Mouse (Mus musculus) liver, adult (tissue): ENCODE data around the gene S100a6.

ENCODE experiments used
- GATA4 ChIP-seq: IDR thresholded peaks from 2 replicates; pipeline ENCODE4 v1.6.1; 2014; ENCODE audit warnings: mild to moderate bottlenecking, low read length; ENCODE audit not compliant: insufficient replicate concordance

The S100a6 gene

GRCm38 (mm10) chr3:90595556-90595955 is 17.1 kb upstream of the S100a6 start:
- TF ChIP-seq GATA4 = no peak

DNA sequence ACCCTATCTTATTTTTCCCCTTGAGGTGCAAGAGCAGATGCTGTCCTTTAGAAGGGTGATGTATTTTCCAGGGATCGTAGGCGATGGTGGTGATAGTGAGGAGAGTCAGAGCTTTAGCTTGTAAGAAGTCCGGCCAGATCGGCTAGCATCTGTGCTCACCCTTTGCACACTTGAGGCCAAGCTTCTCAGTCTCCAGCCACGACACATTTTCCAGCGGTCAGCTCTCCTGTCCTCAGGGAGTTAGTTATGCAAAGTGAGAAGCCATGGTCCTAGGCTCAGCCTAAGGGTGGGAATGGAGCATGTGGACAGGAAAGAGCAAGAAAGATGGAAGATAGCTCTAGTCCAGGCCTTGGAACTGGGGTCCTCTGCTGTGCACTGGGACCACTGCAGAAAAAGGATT is 15.9 kb upstream of the S100a6 start:
- no peak for TF ChIP-seq GATA4

DNA sequence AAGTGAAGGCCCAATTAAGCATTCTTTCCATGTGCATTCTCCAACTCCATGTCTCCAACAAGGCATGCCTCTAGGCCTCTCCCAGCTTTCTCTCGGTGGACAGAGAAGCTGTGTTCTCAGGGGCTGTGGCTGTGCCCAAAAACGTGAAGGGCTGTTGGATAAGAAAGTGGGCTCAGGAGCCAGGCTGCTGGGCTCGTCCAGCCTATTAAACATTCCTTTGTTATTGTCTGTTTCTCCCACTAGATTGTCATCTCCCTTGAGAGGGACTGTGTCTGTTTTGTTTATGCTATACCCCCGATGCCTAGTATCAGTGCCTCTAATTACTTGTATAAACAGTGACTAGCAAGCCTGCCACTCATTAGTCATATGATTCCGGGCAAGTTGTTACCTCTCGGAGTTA is 14.9 kb upstream of the S100a6 start:
- no peak for TF ChIP-seq GATA4

- TF ChIP-seq GATA4 = no peak
Measured at GRCm38 (mm10) chr3:90598212-90598611, 14.5 kb upstream of the S100a6 start.

DNA sequence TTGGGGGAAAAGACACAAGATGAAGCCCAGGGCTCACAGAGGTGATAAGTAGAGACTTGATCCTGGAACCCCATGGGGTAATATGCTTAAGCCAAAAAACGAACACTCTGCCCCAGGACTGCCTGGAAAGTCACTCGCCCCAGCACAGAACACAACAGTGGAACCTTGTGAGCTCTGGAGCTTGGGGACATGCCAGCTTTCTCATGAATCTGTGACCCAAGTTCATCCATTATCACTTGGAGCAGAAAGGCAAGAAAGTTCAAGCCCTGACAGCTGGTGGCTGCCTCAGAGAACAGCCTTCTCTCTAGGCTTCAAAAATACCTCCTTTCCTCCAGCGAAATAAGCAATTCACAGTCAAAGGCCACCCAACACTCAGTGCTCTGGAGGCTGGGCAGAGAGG is 13.3 kb upstream of the S100a6 start:
- no peak for TF ChIP-seq GATA4

DNA sequence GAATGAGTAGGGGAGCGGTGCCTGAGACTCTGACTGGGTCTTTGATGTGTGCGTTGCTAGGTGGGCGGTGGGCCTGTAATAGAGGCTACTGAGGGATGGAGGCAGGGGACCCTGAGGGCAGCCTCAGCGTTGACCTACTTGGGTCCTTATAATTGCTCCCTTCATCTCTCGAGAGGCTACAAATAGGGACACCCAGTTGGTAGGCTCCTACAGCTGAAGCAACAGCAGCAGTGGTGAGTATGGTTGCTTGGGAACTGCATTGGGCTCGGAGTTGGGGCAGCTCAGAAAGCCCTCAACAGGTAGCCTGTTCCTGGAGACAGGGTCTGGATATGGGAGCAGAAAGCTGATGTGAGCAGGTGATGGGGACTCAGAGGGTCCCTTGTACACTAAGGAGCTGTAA is 12.6 kb upstream of the S100a6 start:
- no peak for TF ChIP-seq GATA4

GRCm38 (mm10) chr3:90600458-90601195 is 12.1 kb upstream of the S100a6 start:
- no peak for TF ChIP-seq GATA4

DNA sequence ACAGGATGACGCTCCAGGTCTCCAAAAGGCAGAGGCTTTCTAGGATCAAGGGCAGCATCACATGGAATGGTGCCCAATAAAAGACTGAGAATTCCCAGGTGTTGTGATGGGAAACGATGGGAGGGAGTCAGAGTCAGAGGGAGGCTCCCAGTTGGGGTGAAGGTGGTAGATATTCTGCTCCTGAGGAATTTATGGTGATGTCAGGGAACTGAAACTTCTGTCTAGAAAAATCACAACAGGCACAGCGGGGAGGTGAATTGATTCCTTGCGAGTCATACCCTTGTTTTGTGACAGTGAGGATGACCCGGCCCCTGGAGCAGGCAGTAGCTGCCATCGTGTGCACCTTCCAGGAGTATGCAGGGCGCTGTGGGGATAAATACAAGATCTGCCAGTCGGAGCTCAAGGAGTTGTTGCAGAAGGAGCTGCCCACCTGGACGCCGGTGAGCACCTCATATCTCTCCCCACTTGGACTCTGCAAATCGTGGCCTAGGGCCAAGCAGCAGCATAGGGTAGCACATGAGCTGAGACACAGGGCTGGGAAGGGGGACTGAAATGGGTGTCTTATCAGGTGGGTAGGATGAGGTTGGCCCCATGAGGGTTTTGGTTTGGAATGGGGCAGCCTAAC is 11.1 kb upstream of the S100a6 start, which contains the start of gene Gm42674:
Gm42674 (plus strand) TSS at position 419 of the 625 bp plus-strand sequence.
- TF ChIP-seq GATA4 = no peak

GRCm38 (mm10) chr3:90603623-90604022 is 9.1 kb upstream of the S100a6 start, which contains the start of gene S100a4:
S100a4 (plus strand) TSS chr3:90603771.
- TF ChIP-seq GATA4 = no peak

DNA sequence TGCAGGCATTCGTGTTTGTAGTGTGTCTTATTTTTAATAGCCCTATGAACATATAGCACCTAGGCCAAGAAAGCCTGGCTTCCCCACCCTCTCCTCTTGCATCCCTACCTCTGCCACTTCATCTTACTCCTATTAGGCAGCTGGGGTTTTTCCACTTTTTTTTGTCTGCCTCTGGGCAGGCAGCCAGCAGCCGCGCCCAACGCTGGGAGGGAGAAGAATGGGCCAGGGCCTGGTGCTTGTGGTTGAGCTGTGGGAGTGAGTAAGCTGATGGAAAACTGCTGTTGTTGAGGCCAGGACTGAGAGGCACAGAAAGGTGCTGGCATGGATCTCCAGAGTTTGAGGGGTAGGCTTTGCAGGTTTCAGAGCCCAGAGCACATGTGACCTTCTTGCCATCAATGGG is 8.3 kb upstream of the S100a6 start:
- TF ChIP-seq GATA4 = no peak

- TF ChIP-seq GATA4 = no peak
Measured at GRCm38 (mm10) chr3:90605049-90605448, 7.6 kb upstream of the S100a6 start.

- no peak for TF ChIP-seq GATA4
Measured at GRCm38 (mm10) chr3:90605736-90606135, 6.9 kb upstream of the S100a6 start.

- no peak for TF ChIP-seq GATA4
Measured at GRCm38 (mm10) chr3:90606185-90606584, 6.5 kb upstream of the S100a6 start.

DNA sequence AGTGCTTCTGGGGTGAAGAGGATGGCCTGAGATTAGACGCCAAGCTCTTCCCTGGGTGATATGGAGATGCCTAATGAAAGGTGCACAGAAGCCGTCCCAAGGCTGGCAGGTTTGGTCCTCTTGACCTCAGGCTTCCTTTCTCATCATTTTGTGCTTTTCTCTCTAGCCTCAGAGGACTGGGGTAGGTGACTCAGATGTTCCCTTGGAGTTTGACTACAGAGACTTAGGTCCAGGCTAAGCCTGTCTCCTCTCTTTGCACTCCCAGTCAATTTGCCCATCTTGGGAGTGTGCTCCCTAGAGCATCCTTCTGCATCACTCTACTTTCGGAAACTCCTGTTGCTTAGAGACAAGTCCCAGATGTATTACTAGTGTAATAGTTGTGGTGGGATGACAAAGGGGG is 5.3 kb upstream of the S100a6 start:
- TF ChIP-seq GATA4 = no peak

- TF ChIP-seq GATA4 = no peak
Measured at GRCm38 (mm10) chr3:90608223-90608622, 4.5 kb upstream of the S100a6 start, which contains the start of gene S100a5. S100a5 (plus strand) TSS chr3:90608523.

DNA sequence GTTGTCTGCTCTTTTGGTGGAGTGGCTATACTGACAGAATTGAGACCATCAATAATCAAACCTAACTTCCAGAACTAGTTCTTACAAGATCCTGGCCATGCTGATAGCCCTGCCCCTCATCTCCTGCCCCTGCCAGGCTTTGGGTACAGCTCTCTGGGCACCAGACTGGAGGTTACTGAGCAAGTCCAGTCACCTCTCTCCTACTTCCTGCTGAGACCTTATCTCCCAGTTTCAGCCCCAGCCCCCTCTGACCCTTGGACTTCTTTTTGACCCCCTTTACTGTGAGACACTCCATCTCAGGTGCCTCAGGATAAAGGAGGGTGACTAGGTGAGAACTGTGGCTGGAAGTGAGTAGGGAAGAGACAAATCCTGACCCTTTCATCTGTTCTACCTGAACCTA is 3.6 kb upstream of the S100a6 start:
- no peak for TF ChIP-seq GATA4
